Comparison of ENCODE assay signal across 23 mouse cellular contexts in the genomic region with DNA sequence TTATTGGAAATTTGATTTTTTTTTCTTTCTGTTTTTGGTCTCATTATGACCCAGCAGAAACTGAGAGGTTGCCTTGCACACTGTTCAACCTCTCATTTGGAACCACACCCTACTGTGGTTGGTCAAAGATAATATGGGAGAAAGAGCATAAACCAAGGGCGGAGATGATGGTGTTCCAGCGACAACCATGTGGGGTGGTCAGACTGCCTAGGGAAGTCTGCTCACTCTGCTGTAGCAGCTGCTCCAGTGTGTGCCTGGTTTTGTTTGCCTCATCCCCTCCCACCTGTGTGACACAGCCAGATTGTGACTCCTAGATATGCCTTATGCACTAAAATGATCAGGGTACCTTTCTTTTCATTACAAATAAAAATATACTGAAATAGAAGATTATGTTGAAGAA.
DNase-seq lines count a peak whose midpoint lies in the region; ATAC-seq and TF ChIP-seq lines count a peak whose summit lies in the region.
"Had no signal": no experiment of that assay in that cellular context is flagged by ENCODE, and none has a peak within 500 bp of the region (broad histone marks: within the 10 kb centered on the region; RNA-seq: fewer than 3 reads in every experiment).

No protein-coding gene starts in this region.

- no peak for DNase-seq in liver, postnatal 0 days
- DNase-seq in c-Kit-positive CD71-positive TER-119-negative erythroid progenitor cells, embryonic 14.5 days (ENCODE audit: low read depth), result peak; percentile 34
- DNase-seq in liver, embryonic 13.5 days, result peak; percentile 2
- no peak for DNase-seq in B cell, adult 2 months
- no peak for DNase-seq in adrenal gland, postnatal 10 days
- DNase-seq: adrenal gland, adult 2 months; adrenal gland, postnatal 36 days; cerebellum, adult 11-12 months; cerebellum, adult 9-10 months; cerebellum, postnatal 25 days; gastrocnemius, adult 2 months; gastrocnemius, postnatal 36 days; heart, adult 18-20 months had no signal

- H3K9ac ChIP-seq in liver, embryonic 12.5 days, result no peak overlapping the region
- no peak overlapping the region for H3K9ac ChIP-seq in liver, postnatal 0 days (replicated peaks)
- H3K9ac ChIP-seq in liver, embryonic 13.5 days, result no peak overlapping the region
- H3K9ac ChIP-seq in midbrain, embryonic 13.5 days (replicated peaks), result no peak overlapping the region
- H3K9ac ChIP-seq: embryonic facial prominence, embryonic 13.5 days; heart, embryonic 15.5 days; hindbrain, embryonic 14.5 days; intestine, embryonic 15.5 days had no signal

- H3K27me3 ChIP-seq in liver, embryonic 12.5 days (replicated peaks), result no peaks in the 10 kb centered on the region
- no peaks in the 10 kb centered on the region for H3K27me3 ChIP-seq in liver, postnatal 0 days (ENCODE audit: insufficient read depth, low read length)
- no peaks in the 10 kb centered on the region for H3K27me3 ChIP-seq in liver, embryonic 13.5 days
- H3K27me3 ChIP-seq in midbrain, embryonic 13.5 days, result no peaks in the 10 kb centered on the region
- H3K27me3 ChIP-seq: embryonic facial prominence, embryonic 13.5 days; heart, embryonic 15.5 days; intestine, embryonic 15.5 days had no signal

- no peak overlapping the region for H3K4me3 ChIP-seq in liver, embryonic 12.5 days
- H3K4me3 ChIP-seq in liver, postnatal 0 days (ENCODE audit: low read depth, low read length), result no peak overlapping the region
- H3K4me3 ChIP-seq in liver, embryonic 13.5 days (replicated peaks), result no peak overlapping the region
- no peak overlapping the region for H3K4me3 ChIP-seq in midbrain, embryonic 13.5 days (replicated peaks)
- H3K4me3 ChIP-seq: embryonic facial prominence, embryonic 13.5 days; gastrocnemius, adult 2 months; heart, embryonic 10.5 days; heart, embryonic 15.5 days; hindbrain, embryonic 10.5 days; intestine, embryonic 15.5 days had no signal

- H3K4me2 ChIP-seq in liver, embryonic 12.5 days, result no peak overlapping the region
- no peak overlapping the region for H3K4me2 ChIP-seq in liver, postnatal 0 days (ENCODE audit: low read depth, low read length)
- no peak overlapping the region for H3K4me2 ChIP-seq in liver, embryonic 13.5 days
- no peak overlapping the region for H3K4me2 ChIP-seq in midbrain, embryonic 13.5 days (replicated peaks)
- H3K4me2 ChIP-seq: embryonic facial prominence, embryonic 13.5 days; heart, embryonic 15.5 days; hindbrain, embryonic 14.5 days; intestine, embryonic 15.5 days had no signal

- no peaks in the 10 kb centered on the region for H3K9me3 ChIP-seq in liver, embryonic 12.5 days (replicated peaks)
- no peaks in the 10 kb centered on the region for H3K9me3 ChIP-seq in liver, postnatal 0 days (ENCODE audit: low read length)
- no peaks in the 10 kb centered on the region for H3K9me3 ChIP-seq in liver, embryonic 13.5 days (replicated peaks)
- no peaks in the 10 kb centered on the region for H3K9me3 ChIP-seq in midbrain, embryonic 13.5 days
- H3K9me3 ChIP-seq: embryonic facial prominence, embryonic 13.5 days; heart, embryonic 10.5 days; heart, embryonic 15.5 days; hindbrain, embryonic 10.5 days; intestine, embryonic 15.5 days had no signal

- 23% methylated on average over 2 of the region's 2 CpGs for WGBS in liver, embryonic 12.5 days (ENCODE audit: insufficient replicate concordance)
- WGBS in liver, postnatal 0 days (ENCODE audit: insufficient replicate concordance), result 59% methylated on average over 2 of the region's 2 CpGs
- whole genome bisulfite sequencing in liver, embryonic 13.5 days (ENCODE audit: insufficient replicate concordance), result 24% methylated on average over 2 of the region's 2 CpGs
- 98% methylated on average over 2 of the region's 2 CpGs for WGBS in midbrain, embryonic 13.5 days

- H3K36me3 ChIP-seq in liver, embryonic 12.5 days, result no peaks in the 10 kb centered on the region
- H3K36me3 ChIP-seq in liver, postnatal 0 days (replicated peaks; ENCODE audit: insufficient read depth, low read length), result no peaks in the 10 kb centered on the region
- H3K36me3 ChIP-seq in liver, embryonic 13.5 days, result no peaks in the 10 kb centered on the region
- H3K36me3 ChIP-seq in midbrain, embryonic 13.5 days, result no peaks in the 10 kb centered on the region
- H3K36me3 ChIP-seq: embryonic facial prominence, embryonic 13.5 days; heart, embryonic 10.5 days; heart, embryonic 15.5 days; hindbrain, embryonic 10.5 days; intestine, embryonic 15.5 days had no signal

- TF ChIP-seq CTCF in liver, postnatal 0 days (IDR thresholded peaks at IDR 0.05; ENCODE audit: low read depth), result no peak

- TF ChIP-seq EP300 in liver, postnatal 0 days (IDR thresholded peaks at IDR 0.05; ENCODE audit: low read depth), result no peak

- peak; percentile 70 for ATAC-seq in liver, embryonic 12.5 days
- ATAC-seq in liver, postnatal 0 days, result no peak
- peak; percentile 69 for ATAC-seq in liver, embryonic 13.5 days (ENCODE audit: low read depth)
- no peak for ATAC-seq in midbrain, embryonic 13.5 days
- ATAC-seq: CD4-positive, CD25-positive, alpha-beta regulatory T cell, adult 4 months; forebrain, embryonic 14.5 days; intestine, embryonic 15.5 days had no signal

- H3K4me1 ChIP-seq in liver, embryonic 12.5 days, result peaks cover 3% of the 10 kb centered on the region; the same call in 1 of the 2 replicates
- H3K4me1 ChIP-seq in liver, postnatal 0 days (ENCODE audit: insufficient read depth), result no peaks in the 10 kb centered on the region
- H3K4me1 ChIP-seq in liver, embryonic 13.5 days (replicated peaks), result no peaks in the 10 kb centered on the region; the same call in 1 of the 2 replicates
- H3K4me1 ChIP-seq in midbrain, embryonic 13.5 days (replicated peaks), result no peaks in the 10 kb centered on the region
- H3K4me1 ChIP-seq: embryonic facial prominence, embryonic 13.5 days; heart, embryonic 10.5 days; heart, embryonic 15.5 days; hindbrain, embryonic 10.5 days; intestine, embryonic 15.5 days had no signal

- no peak overlapping the region for H3K27ac ChIP-seq in liver, embryonic 12.5 days
- H3K27ac ChIP-seq in liver, postnatal 0 days (ENCODE audit: low read depth), result no peak overlapping the region
- no peak overlapping the region for H3K27ac ChIP-seq in liver, embryonic 13.5 days
- H3K27ac ChIP-seq in midbrain, embryonic 13.5 days, result no peak overlapping the region
- H3K27ac ChIP-seq: embryonic facial prominence, embryonic 13.5 days; gastrocnemius, adult 2 months; heart, embryonic 10.5 days; heart, embryonic 15.5 days; hindbrain, embryonic 10.5 days; hindbrain, embryonic 14.5 days; intestine, embryonic 15.5 days had no signal

Comparison
In these comparisons a context has a peak if more than half of its experiments do, and no peak if none do; other contexts are left out.
1. ATAC-seq: peak in liver, embryonic 12.5 days (single experiment) and liver, embryonic 13.5 days (single experiment); none in liver, postnatal 0 days (single experiment) and midbrain, embryonic 13.5 days (single experiment).
2. DNase-seq: peak in c-Kit-positive CD71-positive TER-119-negative erythroid progenitor cells, embryonic 14.5 days (single experiment) and liver, embryonic 13.5 days (single experiment); none in liver, postnatal 0 days (single experiment), B cell, adult 2 months (0 of 2) and adrenal gland, postnatal 10 days (single experiment).